Mouse (Mus musculus): Measurements from ENCODE around the gene Pou4f2.

GRCm38 (mm10) chr8:78438121-78438520 lies 1.7 kb upstream of the Pou4f2 start:
- TF ChIP-seq CTCF (conservative IDR thresholded peaks at IDR 0.05; ENCODE audit: low read length) = no peak
- no peak for TF ChIP-seq NANOG (IDR thresholded peaks at IDR 0.05; ENCODE audit: borderline replicate concordance, low read length)
- no peak for TF ChIP-seq POU5F1 (IDR thresholded peaks at IDR 0.05; ENCODE audit: borderline replicate concordance, low read length)

All from E14TG2a.4 (cell line).